Mouse (Mus musculus): Measurements from ENCODE around the gene Ccnl1. TPM values are rescaled to one million over a fixed set of nuclear protein-coding genes. Genes with fewer than 3 reads are reported as not detected.

Ccnl1 gene
- polyA plus RNA-seq, 1 experiment from 2014 or later, result 109 TPM

GRCm38 (mm10) chr3:65912928-65913327 is 45.1 kb downstream of the Ccnl1 start:
- H3K4me2 ChIP-seq, result no peak overlapping the region
- ATAC-seq (ENCODE audit: insufficient read depth, low FRiP score, low read depth), result no peak
- no peak overlapping the region for H3K9ac ChIP-seq

GRCm38 (mm10) chr3:65912217-65912616 is 45.8 kb downstream of the Ccnl1 start:
- Histone ChIP-seq H3K27ac (no peak overlapping the region), H3K4me3 (replicated peaks) (no peak overlapping the region), H3K36me3 (no peaks in the 10 kb centered on the region), H3K27me3 (replicated peaks) (no peaks in the 10 kb centered on the region), H3K4me2 (no peak overlapping the region), H3K9ac (no peak overlapping the region), H3K9me3 (no peaks in the 10 kb centered on the region), H3K4me1 (no peaks in the 10 kb centered on the region)
- 74% methylated on average over 11 of the region's 11 CpGs for WGBS
- ATAC-seq (ENCODE audit: insufficient read depth, low FRiP score, low read depth), result no peak

More at GRCm38 (mm10) chr3:65912928-65913327, 45.1 kb downstream of the Ccnl1 start:
- Histone ChIP-seq H3K4me1 (no peaks in the 10 kb centered on the region), H3K9me3 (no peaks in the 10 kb centered on the region), H3K36me3 (no peaks in the 10 kb centered on the region), H3K4me3 (replicated peaks) (no peak overlapping the region), H3K27ac (no peak overlapping the region), H3K27me3 (replicated peaks) (no peaks in the 10 kb centered on the region)
- WGBS, result 51% methylated on average over 4 of the region's 4 CpGs

GRCm38 (mm10) chr3:65911265-65911664 is 46.8 kb downstream of the Ccnl1 start:
- Histone ChIP-seq H3K9ac (no peak overlapping the region), H3K36me3 (no peaks in the 10 kb centered on the region), H3K4me1 (no peaks in the 10 kb centered on the region), H3K27ac (no peak overlapping the region), H3K9me3 (no peaks in the 10 kb centered on the region), H3K4me2 (no peak overlapping the region), H3K27me3 (replicated peaks) (no peaks in the 10 kb centered on the region), H3K4me3 (replicated peaks) (no peak overlapping the region)
- 85% methylated on average over 3 of the region's 3 CpGs for WGBS
- no peak for ATAC-seq (ENCODE audit: insufficient read depth, low FRiP score, low read depth)

GRCm38 (mm10) chr3:65909454-65909853 is 48.6 kb downstream of the Ccnl1 start:
- Histone ChIP-seq H3K27me3 (replicated peaks) (no peaks in the 10 kb centered on the region), H3K4me3 (replicated peaks) (no peak overlapping the region), H3K9ac (no peak overlapping the region), H3K27ac (no peak overlapping the region), H3K4me1 (no peaks in the 10 kb centered on the region), H3K4me2 (no peak overlapping the region), H3K36me3 (no peaks in the 10 kb centered on the region), H3K9me3 (no peaks in the 10 kb centered on the region)
- 81% methylated on average over 2 of the region's 2 CpGs for WGBS
- ATAC-seq (ENCODE audit: insufficient read depth, low FRiP score, low read depth), result no peak

- no peak overlapping the region for H3K4me3 ChIP-seq (replicated peaks)
- no peaks in the 10 kb centered on the region for H3K9me3 ChIP-seq
- H3K27ac ChIP-seq, result no peak overlapping the region
- WGBS, result 93% methylated on average over 4 of the region's 4 CpGs
- H3K4me2 ChIP-seq, result no peak overlapping the region
- no peak overlapping the region for H3K9ac ChIP-seq
- H3K36me3 ChIP-seq, result no peaks in the 10 kb centered on the region
- ATAC-seq (ENCODE audit: insufficient read depth, low FRiP score, low read depth), result no peak
- H3K27me3 ChIP-seq (replicated peaks), result no peaks in the 10 kb centered on the region
- H3K4me1 ChIP-seq, result no peaks in the 10 kb centered on the region
Observed at GRCm38 (mm10) chr3:65907536-65907935, 50.5 kb downstream of the Ccnl1 start.

- Histone ChIP-seq H3K4me3 (replicated peaks) (no peak overlapping the region), H3K27me3 (replicated peaks) (no peaks in the 10 kb centered on the region), H3K27ac (peak overlapping the region; percentile 26; the same call in 1 of the 2 replicates), H3K9ac (no peak overlapping the region), H3K36me3 (no peaks in the 10 kb centered on the region), H3K4me2 (no peak overlapping the region), H3K9me3 (no peaks in the 10 kb centered on the region), H3K4me1 (no peaks in the 10 kb centered on the region)
- WGBS, result 24% methylated on average over 7 of the region's 7 CpGs
- ATAC-seq (ENCODE audit: insufficient read depth, low FRiP score, low read depth), result 0 out of 2 replicates have a peak, but pooled peaks have one; percentile 35
Observed at GRCm38 (mm10) chr3:65905281-65906169, 52.5 kb downstream of the Ccnl1 start.

- H3K27ac ChIP-seq, result no peak overlapping the region
- H3K36me3 ChIP-seq, result no peaks in the 10 kb centered on the region
- H3K4me3 ChIP-seq (replicated peaks), result no peak overlapping the region
- H3K4me2 ChIP-seq, result no peak overlapping the region
- no peaks in the 10 kb centered on the region for H3K9me3 ChIP-seq
- H3K9ac ChIP-seq, result no peak overlapping the region
- no peaks in the 10 kb centered on the region for H3K4me1 ChIP-seq
- H3K27me3 ChIP-seq (replicated peaks), result no peaks in the 10 kb centered on the region
- ATAC-seq (ENCODE audit: insufficient read depth, low FRiP score, low read depth), result peak; percentile 50; the same call in 1 of the 2 replicates
- WGBS, result 23% methylated on average over 6 of the region's 6 CpGs
Observed at GRCm38 (mm10) chr3:65904711-65905110, 53.3 kb downstream of the Ccnl1 start.

GRCm38 (mm10) chr3:65904106-65904505 is 53.9 kb downstream of the Ccnl1 start:
- H3K27me3 ChIP-seq (replicated peaks), result no peaks in the 10 kb centered on the region
- no peaks in the 10 kb centered on the region for H3K4me1 ChIP-seq
- WGBS, result 15% methylated on average over 4 of the region's 4 CpGs
- no peak overlapping the region for H3K4me3 ChIP-seq (replicated peaks)
- no peaks in the 10 kb centered on the region for H3K9me3 ChIP-seq
- no peaks in the 10 kb centered on the region for H3K36me3 ChIP-seq
- no peak for ATAC-seq (ENCODE audit: insufficient read depth, low FRiP score, low read depth)
- no peak overlapping the region for H3K9ac ChIP-seq
- no peak overlapping the region for H3K27ac ChIP-seq
- H3K4me2 ChIP-seq, result no peak overlapping the region

GRCm38 (mm10) chr3:65898598-65899278 is 59.3 kb downstream of the Ccnl1 start:
- ATAC-seq (ENCODE audit: insufficient read depth, low FRiP score, low read depth), result no peak
- 51% methylated on average over 8 of the region's 8 CpGs for WGBS

GRCm38 (mm10) chr3:65897233-65897993 is 60.6 kb downstream of the Ccnl1 start:
- no peak overlapping the region for H3K4me3 ChIP-seq (replicated peaks)
- 32% methylated on average over 3 of the region's 3 CpGs for WGBS
- no peaks in the 10 kb centered on the region for H3K4me1 ChIP-seq
- H3K9me3 ChIP-seq, result no peaks in the 10 kb centered on the region
- ATAC-seq (ENCODE audit: insufficient read depth, low FRiP score, low read depth), result no peak
- no peaks in the 10 kb centered on the region for H3K36me3 ChIP-seq
- H3K4me2 ChIP-seq, result no peak overlapping the region
- no peaks in the 10 kb centered on the region for H3K27me3 ChIP-seq (replicated peaks)
- no peak overlapping the region for H3K9ac ChIP-seq
- H3K27ac ChIP-seq, result no peak overlapping the region

More at GRCm38 (mm10) chr3:65898598-65899278, 59.3 kb downstream of the Ccnl1 start:
- H3K36me3 ChIP-seq, result no peaks in the 10 kb centered on the region
- no peaks in the 10 kb centered on the region for H3K9me3 ChIP-seq
- no peaks in the 10 kb centered on the region for H3K27me3 ChIP-seq (replicated peaks)
- H3K4me3 ChIP-seq (replicated peaks), result no peak overlapping the region
- H3K4me1 ChIP-seq, result no peaks in the 10 kb centered on the region
- no peak overlapping the region for H3K9ac ChIP-seq
- no peak overlapping the region for H3K27ac ChIP-seq
- H3K4me2 ChIP-seq, result no peak overlapping the region

Measured in stomach, embryonic 15.5 days (tissue).